Mouse (Mus musculus) cerebellum, adult 2 months (tissue): Measurements from ENCODE around the gene Plxnb3. TPM values are rescaled to one million over a fixed set of nuclear protein-coding genes. Genes with fewer than 3 reads are reported as not detected.
A peak's percentile ranks its signal among the peaks of the same experiment; 100 is the strongest.
"Not testable (repeated sequence)": the region's sequence is repeated elsewhere in the genome, so short reads cannot be mapped to it uniquely, and the experiment has no call there.

Experiments
- DNase-seq, 2 experiments: peaks; one replicate each; pipeline ENCODE4 v3.0.0; 2021
- H3K27ac ChIP-seq: fragments of 200-500 bp; 2 replicates; pipeline ENCODE4 v1.5.1; 2012; ENCODE audit warnings: low read length, control low read depth, inconsistent platforms; ENCODE audit not compliant: insufficient read depth
- H3K27me3 ChIP-seq: fragments of 200-500 bp; 2 replicates; pipeline ENCODE4 v1.6.1; 2012; ENCODE audit warnings: inconsistent platforms, mild to moderate bottlenecking, low read length, moderate library complexity; ENCODE audit not compliant: control insufficient read depth, insufficient read depth
- H3K4me1 ChIP-seq: fragments of 200-500 bp; 2 replicates; pipeline ENCODE4 v1.6.1; 2011; ENCODE audit warnings: low read length; ENCODE audit not compliant: control insufficient read depth, insufficient read depth
- H3K4me3 ChIP-seq: fragments of 200-500 bp; replicated peaks from 2 replicates; pipeline ENCODE3; 2011; ENCODE audit warnings: mild to moderate bottlenecking, low read depth, low read length, control low read depth; ENCODE audit not compliant: insufficient read depth
- CTCF ChIP-seq: fragments of 200-500 bp; IDR thresholded peaks from 2 replicates; pipeline ENCODE4 v1.5.1; 2011; ENCODE audit warnings: low read depth, mild to moderate bottlenecking, control low read depth, low read length, moderate library complexity, borderline replicate concordance; ENCODE audit not compliant: insufficient read depth
- POLR2A ChIP-seq: fragments of 200-500 bp; IDR thresholded peaks from 2 replicates; pipeline ENCODE4 v1.6.1; 2011; ENCODE audit warnings: low read length, control low read depth, borderline replicate concordance; ENCODE audit not compliant: insufficient read depth
- WGBS: fragments of 180-500 bp; shearing (Covaris S2); methylation state at CpG from one replicate; pipeline ENCODE4 v1.1.7; 2018; 5-methylcytosine and 5-hydroxymethylcytosine counted together
- polyA plus RNA-seq: library from polyadenylated mRNA; depleted of rRNA; stranded (reverse); fragments of >200 nt; gene quantifications from 2 replicates; pipeline ENCODE4 v1.2.3, GENCODE M21; 2012

Plxnb3 gene
- polyA plus RNA-seq, 1 experiment = 32.5 TPM

DNA sequence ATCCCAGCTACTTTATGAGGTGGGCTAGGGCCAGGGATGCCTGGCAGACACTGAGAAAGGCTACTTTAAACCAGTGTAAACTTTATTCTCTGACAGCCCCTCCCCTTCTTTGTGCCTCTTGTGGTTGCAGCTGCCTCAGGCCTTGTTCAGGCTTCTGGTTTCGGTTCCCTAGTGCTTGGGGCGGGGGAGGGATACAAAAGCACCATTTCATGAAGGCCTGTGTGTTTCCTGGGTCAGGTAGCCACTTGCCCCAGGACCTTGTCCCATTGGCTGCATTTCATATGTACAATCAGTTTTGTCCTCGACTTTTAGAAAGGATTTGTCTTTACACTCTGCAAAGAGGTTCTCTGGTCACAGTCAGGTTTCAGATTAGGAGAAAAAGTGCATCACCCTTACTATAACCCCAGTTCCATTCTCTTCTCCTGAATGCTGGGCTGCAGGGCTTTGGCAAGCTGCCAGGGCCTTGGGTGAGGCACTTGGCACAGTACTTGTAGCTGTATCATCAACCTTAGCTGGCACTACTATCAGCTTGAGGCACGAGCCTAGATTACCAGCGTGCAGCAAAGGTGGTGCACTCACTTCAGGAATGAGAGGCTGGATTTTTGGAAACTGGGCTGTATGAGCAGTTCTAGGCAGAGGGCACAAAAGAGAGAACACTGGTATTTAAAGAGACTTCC lies 38.1 kb upstream of the Plxnb3 start:
- Histone ChIP-seq H3K4me3 (no peak overlapping the region), H3K27me3 (no peaks in the 10 kb centered on the region), H3K27ac (no peak overlapping the region), H3K4me1 (peaks cover 4% of the 10 kb centered on the region; the same call in 1 of the 2 replicates)
- peak; percentile 32 to 46 for DNase-seq
- 37% methylated on average over 5 of the region's 5 CpGs for WGBS
- TF ChIP-seq POLR2A (no peak), CTCF (no peak)

DNA sequence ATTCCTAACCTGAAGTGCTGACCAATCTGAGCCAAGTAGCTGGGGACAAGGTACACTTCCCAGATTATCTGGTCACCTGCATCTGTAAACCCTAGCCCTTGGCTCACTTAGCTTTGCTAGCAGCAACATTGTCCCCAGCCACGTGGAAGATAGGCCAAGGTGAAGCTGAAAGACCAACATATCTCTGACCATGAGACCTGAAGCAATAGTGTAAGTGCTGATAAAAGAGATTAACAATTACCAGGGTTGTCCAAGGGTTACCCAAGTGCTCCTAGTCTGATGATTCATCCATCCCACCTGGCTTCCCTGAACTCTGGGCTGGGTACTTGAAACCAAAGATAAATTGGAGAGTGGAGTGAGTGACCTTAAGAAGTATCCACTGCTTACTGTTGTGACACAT lies 26.0 kb upstream of the Plxnb3 start:
- no peak for DNase-seq
- 58% methylated on average over 1 of the region's 1 CpGs for WGBS
- TF ChIP-seq CTCF = no peak
- no peak for TF ChIP-seq POLR2A

DNA sequence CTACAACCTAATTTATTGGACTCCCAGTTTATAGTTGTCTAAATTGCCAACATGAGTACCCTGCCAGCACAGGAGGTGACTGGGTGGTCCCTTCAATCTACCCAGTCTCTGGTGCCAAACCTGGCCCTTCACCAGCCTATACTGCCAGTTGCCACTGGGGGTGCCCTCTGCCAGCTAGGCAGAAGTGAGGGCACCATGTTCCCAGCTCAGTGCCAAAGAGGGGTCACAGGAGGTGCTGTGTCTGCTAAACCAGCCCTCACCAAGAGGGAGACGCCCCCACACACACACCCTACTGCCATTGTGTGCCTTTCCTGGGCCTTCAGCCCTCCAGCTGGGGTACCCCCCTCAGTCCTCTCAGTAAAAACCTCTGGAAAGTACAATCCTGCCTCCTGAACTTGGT lies 18.7 kb upstream of the Plxnb3 start:
- no peak for DNase-seq
- 33% methylated on average over 1 of the region's 1 CpGs for WGBS
- no peaks in the 10 kb centered on the region for H3K27me3 ChIP-seq
- no peaks in the 10 kb centered on the region for H3K4me1 ChIP-seq
- TF ChIP-seq POLR2A (no peak), CTCF (no peak)
- no peak overlapping the region for H3K4me3 ChIP-seq
- H3K27ac ChIP-seq = no peak overlapping the region

More for the DNA sequence above, 26.0 kb upstream of the Plxnb3 start:
- Histone ChIP-seq H3K4me3 (no peak overlapping the region), H3K4me1 (no peaks in the 10 kb centered on the region), H3K27ac (no peak overlapping the region), H3K27me3 (no peaks in the 10 kb centered on the region)

DNA sequence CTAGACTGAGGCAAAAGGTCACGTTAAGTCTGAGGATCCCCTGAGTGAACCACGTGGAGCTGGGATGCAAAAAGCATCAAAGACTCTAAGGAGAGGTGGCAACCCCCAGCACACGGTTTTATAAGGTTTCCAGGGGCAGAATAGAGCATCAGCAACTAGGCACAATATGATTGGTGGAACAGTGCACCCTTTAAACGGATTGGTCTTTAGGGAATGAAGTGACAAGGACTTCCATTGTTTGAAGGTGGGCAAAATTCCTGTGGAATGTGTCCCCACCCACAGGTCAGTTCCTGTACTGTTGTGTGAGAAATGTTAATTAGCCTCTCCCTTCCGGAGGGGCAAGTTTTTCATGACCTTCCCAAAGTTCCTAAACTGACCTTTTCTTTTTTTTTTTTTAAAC lies 17.7 kb upstream of the Plxnb3 start:
- no peak for TF ChIP-seq POLR2A
- TF ChIP-seq CTCF = no peak
- H3K4me3 ChIP-seq = no peak overlapping the region
- DNase-seq = no peak
- no peaks in the 10 kb centered on the region for H3K27me3 ChIP-seq
- no peaks in the 10 kb centered on the region for H3K4me1 ChIP-seq
- 65% methylated on average over 5 of the region's 5 CpGs for WGBS
- H3K27ac ChIP-seq = no peak overlapping the region

DNA sequence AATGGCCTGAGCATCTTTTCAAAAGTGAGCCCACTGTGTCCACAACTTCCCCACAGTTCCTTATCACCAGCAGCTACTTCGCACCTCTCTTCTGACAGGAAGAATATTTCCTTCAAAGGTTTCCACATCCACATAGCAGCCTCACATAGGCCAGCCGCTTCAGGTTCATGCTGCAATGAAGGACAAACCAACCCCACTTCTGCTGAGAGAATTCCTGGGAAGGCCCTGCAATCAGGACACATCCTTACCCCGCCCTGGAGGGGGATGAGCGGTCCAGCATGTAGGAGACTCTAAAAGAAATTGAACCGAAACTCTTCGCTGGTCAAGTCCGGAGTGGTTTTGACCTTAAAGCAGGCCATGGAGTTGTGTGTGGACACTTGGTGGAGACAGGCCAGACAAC lies 17.0 kb upstream of the Plxnb3 start:
- WGBS = 96% methylated on average over 7 of the region's 7 CpGs
- H3K4me3 ChIP-seq, H3K27ac ChIP-seq, H3K4me1 ChIP-seq, DNase-seq, H3K27me3 ChIP-seq: not testable (repeated sequence)

DNA sequence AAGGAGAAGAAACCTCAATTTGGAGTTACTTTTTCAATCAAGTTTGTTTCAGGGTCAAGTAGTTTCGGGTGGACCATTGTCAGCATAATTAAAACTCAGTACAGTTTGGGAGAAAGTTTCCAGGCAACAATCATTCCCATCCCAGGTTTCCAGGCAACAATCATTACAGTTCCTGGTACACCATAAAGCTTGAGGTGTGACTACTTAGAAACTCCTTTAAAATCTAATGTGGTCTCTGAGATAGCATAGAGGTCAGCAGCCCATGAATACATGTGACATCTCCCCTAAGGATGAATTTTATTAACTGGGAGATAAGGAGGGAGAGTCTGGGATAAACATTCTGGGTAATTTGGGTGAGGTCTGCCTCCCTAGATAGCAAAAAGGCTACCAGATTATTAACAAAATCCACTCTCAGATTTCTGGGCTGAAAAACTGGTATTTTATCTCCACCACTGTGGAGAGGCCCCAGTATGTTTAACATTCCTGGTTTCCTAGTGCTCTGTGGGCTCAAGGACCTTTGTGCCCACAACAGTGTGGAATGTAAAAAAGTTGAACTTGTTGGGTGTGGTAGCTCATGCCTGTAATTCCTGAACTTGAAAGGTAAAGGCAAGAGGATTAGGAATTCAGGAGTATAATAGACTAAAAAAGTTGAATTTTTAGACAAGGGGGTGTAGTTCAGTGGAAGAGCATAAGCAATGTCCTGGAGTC lies 12.0 kb upstream of the Plxnb3 start:
- Histone ChIP-seq H3K27me3 (no peaks in the 10 kb centered on the region), H3K4me1 (no peaks in the 10 kb centered on the region), H3K27ac (no peak overlapping the region), H3K4me3 (no peak overlapping the region)
- 74% methylated on average over 1 of the region's 1 CpGs for WGBS
- DNase-seq = no peak
- TF ChIP-seq POLR2A (no peak), CTCF (no peak)

DNA sequence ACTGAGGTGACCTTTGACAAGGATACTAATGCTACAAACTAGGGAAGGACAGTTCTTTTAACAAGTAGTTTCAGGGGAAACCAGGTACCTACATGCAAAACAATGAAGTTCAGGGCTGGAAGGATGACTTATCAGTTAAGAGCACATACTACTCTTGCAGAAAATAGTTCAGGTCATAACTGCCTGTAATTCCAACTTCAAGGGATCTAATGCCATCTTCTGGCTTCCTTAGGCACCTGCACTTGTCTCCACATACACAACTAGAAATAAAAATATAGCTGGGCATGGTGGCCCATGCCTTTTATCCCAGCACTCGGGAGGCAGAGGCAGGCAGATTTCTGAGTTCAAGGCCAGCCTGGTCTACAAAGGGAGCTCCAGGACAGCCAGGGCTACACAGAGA lies 7.9 kb upstream of the Plxnb3 start:
- Histone ChIP-seq H3K4me1 (no peaks in the 10 kb centered on the region), H3K4me3 (no peak overlapping the region), H3K27me3 (no peaks in the 10 kb centered on the region), H3K27ac (no peak overlapping the region)
- DNase-seq = no peak
- TF ChIP-seq POLR2A (no peak), CTCF (no peak)
- 94% methylated on average over 1 of the region's 1 CpGs for WGBS

DNA sequence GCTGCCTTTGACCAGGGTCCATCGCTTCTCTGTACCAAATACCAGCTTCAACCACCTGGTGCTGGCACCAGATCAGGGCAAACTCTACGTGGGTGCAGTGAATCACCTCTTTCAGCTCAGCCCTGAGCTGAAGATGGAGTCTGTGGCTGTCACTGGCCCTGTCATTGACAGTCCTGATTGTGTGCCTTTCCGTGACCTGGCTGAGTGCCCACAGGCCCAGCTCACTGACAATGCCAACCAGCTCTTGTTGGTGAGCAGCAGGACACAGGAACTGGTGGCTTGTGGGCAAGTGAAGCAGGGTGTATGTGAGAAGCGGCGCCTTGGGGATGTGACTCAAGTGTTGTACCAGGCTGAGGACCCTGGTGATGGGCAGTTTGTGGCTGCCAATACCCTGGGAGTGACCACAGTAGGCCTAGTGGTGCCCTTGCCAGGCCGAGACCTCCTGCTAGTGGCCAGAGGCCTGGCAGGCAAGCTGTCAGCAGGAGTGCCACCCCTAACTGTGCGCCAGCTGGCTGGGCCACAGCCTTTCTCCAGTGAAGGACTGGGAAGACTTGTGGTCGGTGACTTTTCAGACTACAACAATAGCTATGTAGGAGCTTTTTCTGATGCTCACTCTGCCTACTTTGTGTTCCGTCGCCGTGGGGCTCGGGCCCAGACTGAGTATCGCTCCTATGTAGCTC lies 1.9 kb downstream of the Plxnb3 start:
- 32% methylated on average over 13 of the region's 13 CpGs for WGBS
- no peak overlapping the region for H3K4me3 ChIP-seq
- peak overlapping the region; percentile 47 for H3K27ac ChIP-seq
- DNase-seq = peak; percentile 69 to 81
- H3K4me1 ChIP-seq = peaks cover 21% of the 10 kb centered on the region
- TF ChIP-seq CTCF (no peak), POLR2A (no peak)
- H3K27me3 ChIP-seq = no peaks in the 10 kb centered on the region
